Mouse (Mus musculus): ENCODE measurements around the gene Slc7a5.

Gene Slc7a5

DNA sequence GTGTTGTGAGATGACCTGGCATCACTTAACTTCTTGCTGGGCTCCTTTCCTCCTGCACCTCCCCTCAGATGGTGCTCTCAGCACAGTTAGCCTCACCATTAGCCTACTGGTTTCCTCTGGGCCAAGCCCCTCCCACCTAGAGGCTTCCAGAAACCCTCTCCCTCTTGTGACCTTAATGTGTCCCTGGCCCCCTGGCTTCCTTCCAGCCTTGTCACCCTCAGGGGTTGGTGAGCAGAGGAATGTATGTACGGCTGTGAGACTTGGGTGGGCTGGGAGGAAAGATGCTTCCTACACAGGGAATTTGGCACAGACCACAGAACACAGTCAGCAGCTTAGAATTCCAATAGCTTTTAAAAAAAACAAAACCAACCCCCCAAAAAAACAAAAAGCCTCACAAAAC, 26.7 kb downstream of the Slc7a5 start:
- no peak for DNase-seq

DNA sequence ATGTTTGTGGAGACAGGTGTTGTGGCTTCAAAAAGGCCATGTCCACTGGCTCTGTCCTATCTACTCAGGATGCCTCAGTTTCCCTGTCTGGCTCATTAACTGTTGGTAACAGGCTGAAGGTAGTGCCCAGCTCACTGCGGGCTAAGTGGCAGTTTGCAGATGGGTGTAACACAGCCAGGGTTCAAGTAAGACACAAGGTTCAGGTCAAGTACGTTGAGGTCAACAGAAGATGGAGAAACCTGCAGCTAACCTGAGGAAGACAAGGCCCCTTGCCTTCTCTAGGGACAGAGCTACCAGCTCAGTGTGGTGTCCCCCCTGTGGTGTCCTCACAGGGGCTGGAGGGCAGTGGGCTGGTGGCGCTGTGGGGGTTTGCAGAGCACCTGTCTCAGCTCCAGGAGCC, 27.8 kb downstream of the Slc7a5 start:
- no peak for DNase-seq

DNA sequence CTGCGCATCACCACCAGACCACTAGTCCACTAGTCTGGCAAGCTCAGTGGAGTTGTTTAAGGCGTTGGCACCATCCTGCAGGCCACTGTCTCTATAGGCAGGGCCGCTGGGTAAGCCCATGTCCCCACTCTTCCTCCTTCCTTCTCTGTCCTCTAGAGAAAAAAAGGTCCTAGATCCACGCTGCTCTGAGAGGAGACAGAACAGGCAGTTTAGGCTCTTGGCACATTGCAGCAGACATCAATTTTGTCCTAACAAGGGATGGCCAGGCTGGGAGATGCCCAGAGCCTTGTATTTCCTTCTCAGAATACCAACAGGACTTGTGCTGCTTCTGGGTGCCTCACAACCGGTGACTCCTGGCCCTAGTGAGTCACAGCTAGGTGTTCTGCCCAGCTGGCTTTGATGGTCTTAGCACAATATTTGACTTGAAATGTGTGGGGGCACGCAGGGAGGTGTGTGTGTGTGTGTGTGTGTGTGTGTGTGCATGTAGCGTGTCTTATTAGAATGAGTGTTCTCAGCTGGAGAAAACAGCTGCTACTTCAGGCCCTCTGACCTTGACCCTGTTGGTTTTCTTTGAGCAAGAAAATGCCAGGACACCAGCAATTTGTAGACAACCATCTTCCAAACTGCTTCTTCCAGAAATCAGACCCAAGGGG, 29.5 kb downstream of the Slc7a5 start:
- DNase-seq = no peak

DNA sequence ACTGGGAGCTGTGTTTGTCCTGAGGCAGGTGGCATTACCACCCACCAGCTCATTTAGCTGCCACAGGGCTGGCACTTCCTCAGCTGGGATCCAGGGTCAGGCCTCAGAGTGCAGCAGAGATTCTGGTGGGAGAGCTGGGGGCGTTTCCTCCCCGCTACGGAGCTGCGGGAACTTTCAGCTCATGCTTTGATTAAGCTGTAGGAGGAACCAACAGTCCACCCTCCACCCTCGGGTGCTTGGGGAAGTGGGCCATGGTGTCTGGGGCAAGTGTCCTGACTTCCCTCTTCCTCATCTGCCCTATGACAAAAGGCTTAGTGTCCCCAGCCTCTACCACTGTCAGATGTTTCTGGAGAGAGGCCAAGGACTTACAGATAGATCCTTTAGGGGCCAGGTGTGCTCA, 30.3 kb downstream of the Slc7a5 start:
- peak; percentile 47 to 50 for DNase-seq

DNA sequence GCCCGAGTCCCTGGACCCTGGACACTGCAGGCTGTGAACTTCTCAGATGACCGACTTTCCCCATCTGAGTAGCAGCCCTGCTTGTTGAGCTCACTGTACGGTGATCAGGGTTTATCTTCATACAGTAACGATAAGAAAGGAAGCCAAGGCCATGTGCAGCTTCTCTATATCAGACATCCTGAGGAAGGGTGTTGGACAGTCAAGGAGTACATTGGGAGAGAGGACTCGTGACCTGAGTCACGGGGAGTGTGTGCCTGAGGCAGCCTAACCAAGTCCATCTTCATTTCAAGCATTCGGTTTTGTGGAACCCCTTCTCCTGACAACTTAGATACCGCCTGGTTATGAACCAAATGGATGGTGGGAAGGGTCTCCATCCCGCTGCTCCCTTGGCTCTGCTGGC, 32.0 kb downstream of the Slc7a5 start:
- DNase-seq = no peak

DNA sequence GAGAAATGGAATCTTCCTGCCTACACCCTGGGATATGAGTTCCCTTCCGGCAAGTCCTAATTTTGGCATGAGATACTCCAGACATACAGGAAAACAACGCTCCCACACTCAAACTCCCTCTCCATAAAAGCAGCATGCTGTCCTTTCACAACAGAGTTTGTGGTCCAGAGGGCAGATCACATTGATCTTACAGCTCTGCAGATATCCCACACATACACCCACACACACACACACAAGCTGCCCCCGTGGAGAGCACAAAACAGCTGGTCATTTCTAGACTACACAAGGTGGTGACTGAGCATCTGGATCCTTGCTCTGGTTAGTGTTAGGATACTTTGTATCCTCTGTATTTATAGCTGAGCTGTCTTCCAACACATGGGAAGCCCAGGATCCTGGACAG, 32.4 kb downstream of the Slc7a5 start:
- no peak for DNase-seq

DNA sequence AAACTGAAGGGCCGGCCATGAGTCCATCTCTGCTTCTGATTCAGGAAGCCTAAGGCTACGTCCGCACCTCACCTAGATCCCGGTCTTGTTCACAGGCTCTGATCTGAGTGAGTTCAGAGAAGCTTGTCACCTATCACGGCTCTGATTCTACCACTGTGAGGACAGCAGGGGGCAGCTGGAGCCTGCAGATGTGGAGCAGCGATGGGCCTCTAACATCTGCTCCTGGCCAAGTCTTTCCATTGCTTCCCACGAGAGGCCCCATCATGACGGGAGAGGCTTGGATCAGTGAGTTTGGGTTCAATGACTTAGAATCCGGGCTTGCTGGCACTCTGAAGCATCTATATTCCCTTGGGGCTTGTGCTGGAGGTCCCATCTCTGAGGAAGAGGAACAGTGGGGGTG, 33.5 kb downstream of the Slc7a5 start:
- DNase-seq = peak; percentile 53 to 62

DNA sequence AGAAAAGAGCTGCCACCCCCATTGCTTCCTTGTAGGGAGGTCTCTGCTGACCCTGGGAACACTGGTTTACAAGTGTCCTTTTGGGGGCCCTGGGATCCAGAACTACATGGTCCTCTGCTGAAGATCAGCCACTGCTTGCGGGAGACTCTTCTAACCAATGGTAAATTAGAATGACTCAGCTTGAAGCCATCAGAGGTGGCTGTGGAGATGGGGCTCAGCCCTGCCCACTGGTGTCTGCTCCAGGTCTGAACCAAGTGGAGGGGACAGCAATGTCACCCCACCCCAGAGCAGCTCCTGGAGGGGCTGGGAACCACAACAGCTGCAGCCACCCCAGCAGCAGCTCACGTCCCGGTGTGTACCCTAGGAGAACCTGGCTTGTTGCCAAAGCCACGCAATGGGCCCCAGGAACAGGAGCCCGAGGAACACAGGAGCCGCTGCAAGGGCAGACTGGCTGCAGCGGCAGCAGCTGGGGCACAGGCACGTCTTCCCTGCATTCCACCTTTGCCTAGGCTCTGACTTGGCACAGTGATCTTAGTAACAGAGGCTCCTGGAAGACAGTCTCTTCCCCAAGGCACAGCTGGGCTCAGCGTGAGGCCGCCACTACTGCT, 35.6 kb downstream of the Slc7a5 start:
- DNase-seq = no peak

DNA sequence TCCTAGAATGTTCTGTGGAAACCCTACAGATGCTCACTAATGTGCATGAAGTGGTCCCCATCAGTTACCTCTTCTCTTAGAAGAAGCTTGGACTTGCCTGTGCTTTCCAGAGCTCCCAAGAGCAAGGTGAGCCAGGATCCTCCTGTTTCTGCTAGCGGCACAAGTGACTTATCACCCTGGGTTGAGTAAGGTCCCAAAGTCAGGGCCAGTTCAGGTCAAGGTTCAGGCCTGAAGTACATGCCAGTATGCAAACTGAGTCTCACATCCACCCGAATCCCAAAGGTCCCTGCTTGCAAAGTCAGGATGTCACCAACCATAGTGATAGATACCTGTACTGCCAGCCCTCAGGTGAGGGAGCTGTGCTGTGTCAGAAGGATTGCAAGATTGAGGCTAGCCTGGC, 37.3 kb downstream of the Slc7a5 start:
- DNase-seq = no peak

DNA sequence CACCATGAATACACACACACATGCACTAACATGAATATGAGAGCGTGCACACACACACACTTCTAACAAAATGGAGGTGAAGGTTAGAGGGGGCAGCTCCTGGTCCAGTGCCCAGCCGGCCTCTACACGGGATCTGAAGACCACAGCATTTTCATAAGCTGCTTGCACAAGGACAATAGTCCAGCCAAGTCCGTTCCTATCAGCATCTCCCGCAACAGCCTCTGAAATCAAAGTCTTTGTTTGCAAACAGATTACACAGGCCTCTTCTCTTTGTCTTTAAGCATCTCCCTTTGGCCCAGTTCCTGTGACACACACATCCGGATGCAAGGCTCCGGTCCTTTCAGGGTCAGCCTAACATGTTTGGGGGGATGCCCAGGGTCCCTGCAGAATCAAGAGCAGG, 38.6 kb downstream of the Slc7a5 start:
- no peak for DNase-seq

DNA sequence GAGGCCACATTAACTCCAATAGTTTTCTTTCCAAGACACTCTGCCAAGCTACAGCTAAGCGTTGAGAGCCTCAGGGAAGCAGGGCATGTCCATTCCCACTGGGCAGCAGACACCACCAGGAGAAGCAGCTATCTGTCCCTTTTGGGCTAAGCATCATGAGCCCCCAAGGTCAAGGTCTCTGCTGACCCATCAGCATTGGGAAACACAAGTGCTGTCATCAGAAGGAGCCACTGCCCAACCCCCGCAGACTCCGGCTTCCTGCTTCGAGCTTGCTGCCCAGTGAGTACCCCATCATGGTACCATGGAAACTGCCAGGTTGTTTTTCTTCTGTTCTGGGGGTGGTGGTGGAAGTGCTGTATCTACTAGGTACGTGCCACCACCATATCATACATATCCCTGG, 39.3 kb downstream of the Slc7a5 start:
- DNase-seq = no peak

DNA sequence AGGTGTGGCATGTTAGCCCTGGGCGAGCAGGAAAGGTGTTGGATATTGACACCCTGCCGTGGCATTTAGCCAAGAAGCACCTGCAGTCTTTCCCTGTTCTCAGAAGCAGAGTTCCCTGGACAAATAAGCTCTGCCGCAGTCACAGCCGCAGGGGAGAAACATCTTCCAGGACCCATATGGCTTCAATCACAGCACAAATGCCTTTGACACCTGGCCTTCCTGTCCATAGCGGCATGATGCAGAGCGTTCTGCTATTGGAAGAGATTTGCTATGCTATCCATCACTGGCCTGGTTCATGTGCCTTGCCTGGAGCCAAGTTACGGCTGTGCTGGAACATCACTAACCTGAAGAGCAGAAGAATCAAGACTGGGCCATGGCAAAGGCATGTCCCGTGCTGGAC, 42.1 kb downstream of the Slc7a5 start:
- peak in 1 of 2 experiments; percentile 36 for DNase-seq

DNA sequence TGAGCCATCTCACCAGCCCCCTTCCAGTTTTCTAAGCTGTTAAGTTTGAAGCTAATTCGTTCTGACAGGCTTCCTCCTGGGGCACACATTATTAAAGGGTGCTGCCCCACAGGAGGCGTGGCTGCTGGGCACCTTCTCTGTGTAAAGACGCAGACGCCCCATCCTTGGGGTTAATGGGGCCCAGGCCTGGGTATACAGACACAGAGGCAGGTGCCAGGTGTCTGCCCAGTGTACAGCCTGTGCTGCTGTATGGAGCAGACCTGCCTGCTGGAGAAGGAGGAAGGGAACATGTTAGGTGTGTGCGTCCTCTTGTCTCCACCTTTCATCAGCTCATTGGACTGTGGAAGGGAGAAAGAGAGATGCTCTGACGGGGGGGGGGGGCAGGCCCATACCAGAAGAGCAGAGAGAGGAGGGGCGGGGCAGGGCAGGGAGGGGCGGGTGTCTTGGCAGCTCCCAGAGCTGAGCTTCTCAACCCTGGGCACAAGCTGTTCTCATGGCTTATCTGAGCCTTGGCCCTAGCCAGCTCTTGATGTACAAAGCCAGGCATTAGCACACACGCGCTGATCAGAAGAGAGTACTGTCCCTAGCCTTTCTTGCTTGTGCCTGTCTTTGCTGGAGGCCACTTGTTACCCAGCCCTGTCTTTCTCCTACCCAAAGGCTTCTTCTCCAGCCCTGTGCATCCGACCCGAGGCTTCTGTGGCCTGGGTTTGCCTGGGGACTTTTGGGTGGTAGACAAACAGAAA, 45.5 kb downstream of the Slc7a5 start:
- DNase-seq = no peak

DNA sequence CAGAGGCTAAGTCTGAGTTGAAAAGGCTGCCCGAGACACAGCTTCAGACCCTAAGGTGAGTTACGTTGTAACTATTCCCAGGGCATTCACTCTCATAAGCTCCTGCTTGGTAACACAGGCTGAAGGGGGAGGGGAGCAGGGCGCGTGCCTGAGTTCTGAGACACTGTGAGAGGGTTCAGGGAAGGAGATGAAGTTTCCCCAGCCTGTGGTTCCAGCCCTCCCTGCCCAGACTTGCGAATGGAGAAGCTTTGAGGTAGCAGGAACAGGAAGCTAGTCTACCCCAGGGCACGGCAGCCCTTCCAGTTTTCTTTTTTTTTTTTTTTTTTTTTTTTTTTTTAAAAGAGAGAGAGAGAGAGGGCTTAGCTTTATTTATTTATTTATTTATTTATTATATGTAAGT, 46.2 kb downstream of the Slc7a5 start:
- peak in 1 of 2 experiments; percentile 50 for DNase-seq

DNA sequence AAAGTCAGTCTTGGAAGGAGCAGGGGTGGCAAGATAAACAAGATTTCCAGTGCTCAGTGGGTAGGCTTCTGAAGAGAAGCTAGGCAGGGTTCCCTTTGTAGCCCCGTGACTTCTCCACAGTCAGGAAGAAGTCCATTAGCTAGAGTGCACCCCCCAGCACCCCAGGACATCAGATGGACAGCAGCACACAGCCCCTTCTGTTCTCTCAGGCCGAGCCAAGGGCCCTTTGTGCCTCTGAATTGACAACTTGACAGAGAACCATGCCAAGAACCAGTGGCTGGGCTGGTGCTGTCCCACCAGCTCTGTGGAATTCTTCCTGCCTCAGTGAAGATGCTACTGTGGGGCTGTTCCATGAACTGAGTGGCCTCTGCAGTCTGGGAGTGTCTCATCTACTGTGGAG, 49.7 kb downstream of the Slc7a5 start:
- no peak for DNase-seq

DNA sequence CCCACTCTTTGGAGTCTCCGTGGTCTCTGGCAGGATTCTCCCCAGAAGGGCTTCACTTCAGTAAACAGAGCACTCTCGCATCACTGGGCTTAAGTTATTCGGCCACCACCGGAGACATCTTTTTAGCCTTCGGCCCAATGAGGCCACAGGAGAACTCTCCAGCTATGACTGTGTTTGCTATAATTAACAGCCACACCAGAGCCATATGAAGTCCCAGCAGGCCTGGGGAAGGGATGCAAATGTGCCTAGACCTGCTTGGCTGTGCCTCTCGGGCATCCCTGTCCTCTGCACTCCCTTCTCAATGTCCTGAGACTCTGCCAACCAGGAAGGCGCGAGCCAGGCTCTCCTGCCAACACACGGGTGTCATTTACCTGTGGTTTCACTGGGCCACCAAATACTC, 50.2 kb downstream of the Slc7a5 start:
- no peak for DNase-seq

DNA sequence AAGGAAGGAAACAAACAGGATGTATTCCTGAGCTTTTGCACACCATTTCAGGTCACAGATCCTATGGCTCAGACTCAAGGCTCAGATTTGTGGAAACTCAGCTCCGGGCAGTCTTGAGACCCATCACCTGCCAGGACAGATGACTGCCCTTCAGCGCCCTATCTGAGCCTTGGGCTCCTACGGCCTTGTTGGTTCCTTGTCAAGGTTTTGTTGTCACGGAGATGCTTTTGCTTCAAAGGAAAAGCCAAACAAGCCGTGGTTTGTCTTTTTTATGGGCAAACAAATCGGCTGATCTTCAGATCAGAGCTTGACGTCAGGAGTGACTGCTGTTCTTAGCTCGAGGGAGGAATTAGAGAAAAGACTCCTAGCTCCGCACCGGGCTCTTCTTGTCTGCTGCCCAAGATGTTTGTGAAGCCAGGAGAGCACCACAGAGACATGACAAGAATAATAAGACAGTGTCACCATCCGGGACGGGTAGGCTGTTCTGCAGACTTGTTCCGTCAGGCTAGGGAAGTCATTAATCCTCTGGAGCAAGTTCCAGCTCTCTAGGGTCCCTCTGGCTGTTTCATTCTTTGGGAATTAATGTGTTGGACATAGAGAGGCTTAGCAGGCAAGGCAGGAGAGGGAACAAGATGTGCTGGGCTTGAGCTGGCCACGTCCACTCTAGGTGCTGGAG, 51.3 kb downstream of the Slc7a5 start:
- no peak for DNase-seq

DNA sequence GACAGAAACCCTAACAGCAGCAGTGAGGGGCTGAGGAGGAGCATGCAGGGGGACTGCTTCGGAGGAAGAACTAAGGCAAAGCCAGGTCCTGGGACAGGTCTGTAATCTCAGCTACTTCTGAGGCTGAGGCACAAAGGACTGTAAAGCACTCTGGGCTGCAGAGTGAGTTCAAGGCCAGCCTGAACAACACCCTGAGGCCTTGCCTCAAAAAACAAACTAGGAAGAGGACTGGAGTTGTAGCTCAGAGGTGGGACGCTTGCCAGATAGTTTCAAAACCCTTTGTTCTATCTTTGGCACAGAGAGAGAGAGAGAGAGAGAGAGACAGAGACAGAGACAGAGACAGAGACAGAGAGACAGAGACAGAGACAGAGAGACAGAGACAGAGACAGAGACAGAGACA, 53.9 kb downstream of the Slc7a5 start:
- no peak for DNase-seq

DNA sequence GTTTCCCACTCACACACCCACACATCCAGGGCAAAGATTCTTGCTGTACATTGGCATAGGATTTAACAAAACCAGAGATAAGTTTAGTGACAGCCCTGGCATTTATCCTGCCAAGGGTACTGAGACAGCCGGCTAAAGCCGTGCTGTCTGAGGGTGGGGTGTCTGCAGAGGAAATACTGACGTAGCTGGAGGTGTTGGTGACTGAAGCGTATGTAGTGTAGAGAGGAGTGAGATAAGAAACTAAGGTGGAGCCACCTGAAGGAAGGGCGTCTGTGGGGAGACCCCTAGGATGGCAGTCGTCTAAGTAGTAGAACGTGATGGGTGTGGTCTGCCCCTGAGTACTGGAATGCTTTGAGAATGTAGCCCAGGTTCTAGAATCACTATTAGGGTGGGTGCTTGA, 55.0 kb downstream of the Slc7a5 start:
- DNase-seq = no peak

DNA sequence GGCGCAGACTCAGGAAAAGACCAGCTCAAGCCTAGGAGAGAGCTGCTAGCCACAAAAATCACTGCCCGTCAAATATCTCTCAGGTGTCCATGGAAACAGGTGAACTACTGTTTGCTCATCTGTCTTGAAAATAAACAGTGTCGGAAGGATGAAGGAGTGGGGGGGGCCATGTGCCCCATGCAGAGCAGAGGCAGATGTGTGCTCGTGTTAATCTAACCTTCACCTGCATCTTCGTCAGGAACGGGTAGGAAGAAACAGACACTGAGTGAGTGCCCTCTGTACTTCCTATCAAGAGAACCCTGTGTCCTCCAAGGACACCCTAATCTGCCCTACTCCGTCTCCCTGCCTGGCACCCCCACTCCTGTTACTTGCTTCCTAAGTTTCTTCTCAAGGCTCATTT, 55.8 kb downstream of the Slc7a5 start:
- DNase-seq = no peak

DNA sequence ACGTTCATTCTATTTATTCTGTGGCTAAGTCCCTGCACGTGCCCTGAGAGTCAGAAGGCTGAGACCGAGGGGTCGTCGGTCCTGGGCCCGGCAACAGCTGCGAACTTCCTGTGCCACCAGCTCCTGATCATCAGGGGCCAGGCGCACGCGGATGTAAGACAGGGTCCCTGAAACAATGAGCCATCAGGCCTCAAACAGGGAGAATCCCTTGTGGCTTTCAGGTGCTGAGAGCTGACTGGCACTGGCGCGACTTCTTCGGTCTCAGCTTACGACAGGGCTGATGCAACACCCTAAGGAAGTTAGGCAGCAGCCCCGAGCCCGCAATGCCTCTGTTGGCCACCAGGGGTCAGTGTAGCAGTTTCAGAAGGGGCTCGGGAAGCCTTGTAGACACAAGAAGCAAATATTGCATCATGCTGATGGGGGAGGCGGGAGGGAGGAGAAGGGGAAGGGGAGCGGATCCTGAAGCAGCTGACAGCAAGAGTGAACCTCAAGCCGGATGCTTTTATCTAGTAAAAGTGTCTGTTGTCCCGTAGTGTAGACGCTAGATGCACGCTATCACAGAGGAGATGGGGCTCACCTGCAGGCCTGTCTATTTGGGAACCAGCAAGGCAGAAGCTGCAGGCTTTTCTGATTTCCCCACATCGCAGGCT, 56.5 kb downstream of the Slc7a5 start:
- peak; percentile 94 to 97 for DNase-seq

DNA sequence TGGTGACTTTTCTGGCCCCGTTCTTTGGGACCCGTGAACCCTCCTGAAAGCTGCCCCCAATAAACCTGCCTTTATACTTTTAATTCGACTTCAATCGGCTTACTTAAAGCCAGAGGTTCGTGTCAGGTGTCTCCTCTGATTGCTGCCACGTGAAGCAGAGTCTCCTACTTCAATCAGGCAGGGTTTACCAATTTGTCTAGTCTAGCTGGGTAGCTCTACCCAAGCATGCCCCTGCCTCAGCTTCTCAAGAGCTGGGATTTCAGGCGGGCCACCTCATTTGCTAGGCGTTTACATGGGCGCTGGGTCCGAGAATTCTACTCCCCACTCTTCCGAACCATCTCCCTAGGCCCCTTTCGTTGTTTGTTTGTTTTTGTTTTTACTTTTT, 57.1 kb downstream of the Slc7a5 start:
- no peak for DNase-seq

DNA sequence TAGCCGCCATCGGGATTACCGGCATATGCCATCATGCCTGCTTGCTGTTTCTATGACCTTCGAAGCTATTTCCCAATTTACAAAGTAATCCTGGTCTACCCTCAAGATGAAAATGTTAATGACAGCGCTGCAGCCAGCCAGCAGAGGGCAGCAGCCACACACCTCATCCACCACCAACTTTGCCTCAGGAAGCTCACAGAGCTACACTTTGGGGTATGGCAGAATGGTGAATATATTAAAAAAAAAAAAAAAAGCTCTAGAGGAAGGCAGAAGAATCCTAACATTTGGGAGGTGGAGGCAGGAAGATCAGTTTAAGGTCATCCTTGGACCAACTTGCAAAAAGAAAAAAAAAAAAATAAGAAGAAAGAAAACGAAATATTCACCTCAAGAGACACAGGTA, 57.5 kb downstream of the Slc7a5 start:
- DNase-seq = peak; percentile 68 to 70

Data from lung, adult 18-20 months (tissue).